Mouse (Mus musculus): ENCODE measurements around the gene Dnajc9. TPM values are rescaled to one million over a fixed set of nuclear protein-coding genes. Genes with fewer than 3 reads are reported as not detected.

Dnajc9 gene
- total RNA-seq, 2 experiments from 2014 or later, result 14.8 to 15.8 TPM

- no peak for DNase-seq
Measured at GRCm38 (mm10) chr14:20363230-20363629, 25.5 kb downstream of the Dnajc9 start.

- DNase-seq, result peak; percentile 85
Measured at GRCm38 (mm10) chr14:20347991-20348541, 40.6 kb downstream of the Dnajc9 start, which contains the start of the genes Ecd and Fam149b. Gene Ecd (minus strand): TSS chr14:20348121. Gene Fam149b (plus strand): TSS chr14:20348162.

- DNase-seq, result no peak
Measured at GRCm38 (mm10) chr14:20347441-20347990, 41.2 kb downstream of the Dnajc9 start.

- DNase-seq, result no peak
Measured at GRCm38 (mm10) chr14:20345885-20346284, 42.8 kb downstream of the Dnajc9 start.

GRCm38 (mm10) chr14:20340866-20341265, 47.8 kb downstream of the Dnajc9 start:
- DNase-seq, result no peak

- no peak for DNase-seq
Measured at GRCm38 (mm10) chr14:20340149-20340548, 48.6 kb downstream of the Dnajc9 start.

GRCm38 (mm10) chr14:20339415-20339814, 49.3 kb downstream of the Dnajc9 start:
- no peak for DNase-seq

Other genes starting within 250 kb of the Dnajc9 start
- gene Kcnk5, start 207.1 kb downstream of the Dnajc9 start, total RNA-seq (2021), result 1 to 10 TPM in 1 of 2 experiments, under 1 TPM in 1; 0.99 to 1.9 TPM
- gene Kcnk16, start 119.7 kb downstream of the Dnajc9 start, total RNA-seq (2021), result not detected
- 10 to 100 TPM; 21.3 to 22.9 TPM for gene Nudt13, start 94.2 kb downstream of the Dnajc9 start, total RNA-seq (2021)
- gene Ecd, start 40.8 kb downstream of the Dnajc9 start, total RNA-seq (2021), result 10 to 100 TPM; 27.1 to 28.8 TPM
- gene Fam149b, start 40.7 kb downstream of the Dnajc9 start, total RNA-seq (2021), result 10 to 100 TPM; 17.3 to 22.6 TPM
- gene Mrps16, start 4.7 kb upstream of the Dnajc9 start, total RNA-seq (2021), result 10 to 100 TPM; 47.1 to 50.9 TPM
- gene Cfap70, start 63.3 kb upstream of the Dnajc9 start, total RNA-seq (2021), result under 1 TPM; 0.23 to 0.25 TPM
- 10 to 100 TPM; 29.0 to 39.0 TPM for gene Anxa7, start 91.2 kb upstream of the Dnajc9 start, total RNA-seq (2021)
- 1 to 10 TPM; 3.9 to 7.0 TPM for gene Mss51, start 108.0 kb upstream of the Dnajc9 start, total RNA-seq (2021)
- gene Ppp3cb, start 157.7 kb upstream of the Dnajc9 start, total RNA-seq (2021), result 100 to 1,000 TPM; 114 to 116 TPM

Data from gastrocnemius, postnatal 10 days (tissue).